Mouse (Mus musculus): ENCODE measurements at regions not wholly inside any gene's neighbourhood (a gene's known extent, or its start where the extent isn't known, plus 50 kb on each side); places are given as distances from the start of the nearest gene placed in this dataset.
A peak's percentile ranks its signal among the peaks of the same experiment; 100 is the strongest.
"Not testable (repeated sequence)": the region's sequence is repeated elsewhere in the genome, so short reads cannot be mapped to it uniquely, and the experiment has no call there.

DNA sequence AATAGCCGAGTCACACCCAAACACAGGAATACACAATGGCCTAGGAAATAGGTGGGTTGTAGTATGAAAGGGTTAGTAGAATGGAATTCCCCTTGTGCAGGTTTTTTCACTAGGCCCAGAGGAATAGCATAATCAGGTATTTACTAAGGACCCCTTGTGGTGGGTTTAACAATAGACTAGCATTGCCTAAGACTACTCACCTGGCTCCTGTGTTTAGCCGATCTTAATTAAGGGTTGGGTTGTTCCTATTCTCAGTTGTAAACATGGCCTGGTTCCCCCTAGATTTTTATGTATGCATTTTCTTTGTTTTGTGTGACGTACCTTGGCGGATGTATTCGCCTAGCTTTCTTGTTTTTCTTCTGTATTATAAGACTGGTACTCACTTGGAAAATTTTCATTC is 90.8 kb upstream of the Srd5a2 start:
- DNase-seq = not testable (repeated sequence)

DNA sequence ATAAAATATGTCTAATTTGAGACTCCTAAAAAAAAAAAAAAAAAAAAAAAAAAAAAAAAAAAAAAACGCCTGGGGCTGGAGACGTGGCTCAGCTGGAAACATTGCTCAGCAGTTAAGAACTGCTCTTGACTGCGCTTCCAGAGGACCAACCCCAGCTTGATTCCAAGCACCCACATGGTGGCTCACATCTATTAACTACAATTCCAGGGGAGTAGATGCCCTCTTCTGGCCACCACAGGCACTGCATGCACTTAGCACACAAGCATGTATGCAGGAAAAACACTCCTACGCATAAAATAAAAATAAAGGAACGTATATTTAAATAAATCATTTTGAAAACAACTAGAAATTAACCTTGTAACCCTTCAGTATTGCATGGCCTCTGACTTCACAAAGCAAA is 87.3 kb upstream of the Srd5a2 start:
- peak in 1 of 2 experiments; percentile 44 for DNase-seq

GRCm38 (mm10) chr17:74131534-74131933 is 83.8 kb upstream of the Srd5a2 start:
- no peak for DNase-seq

DNA sequence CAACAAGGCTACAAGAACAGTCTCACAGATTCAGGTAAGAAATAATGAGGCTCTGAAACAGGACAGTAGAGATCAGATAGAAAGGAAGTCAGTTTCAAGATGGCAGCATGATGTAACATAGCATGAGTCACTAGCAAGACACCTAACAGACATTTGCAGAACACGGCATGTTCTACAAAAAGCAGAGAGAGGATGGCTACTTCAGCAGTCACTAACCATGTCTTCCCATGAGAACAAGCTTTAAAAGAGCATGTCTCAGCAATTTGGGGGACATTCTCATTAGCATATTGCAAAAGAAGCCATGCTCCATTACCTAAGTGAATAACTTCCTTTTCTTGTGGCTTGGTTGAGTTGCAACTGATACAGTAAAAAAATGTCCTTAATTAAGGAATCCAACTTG is 75.2 kb upstream of the Srd5a2 start:
- no peak for DNase-seq

- DNase-seq = no peak
Measured at GRCm38 (mm10) chr17:74120969-74121368, 73.3 kb upstream of the Srd5a2 start.

Data from kidney, postnatal 25 days (tissue).